Comparison of ENCODE assay signal across 11 mouse cellular contexts in genomic region chr13:94159478-94160220, GRCm38 (mm10).
DNase-seq lines count a peak whose midpoint lies in the region; ATAC-seq and TF ChIP-seq lines count a peak whose summit lies in the region.
"Had no signal": no experiment of that assay in that cellular context is flagged by ENCODE, and none has a peak within 500 bp of the region (broad histone marks: within the 10 kb centered on the region; RNA-seq: fewer than 3 reads in every experiment).

No protein-coding gene starts in this region.

- no peak overlapping the region for H3K4me3 ChIP-seq in liver, embryonic 15.5 days (replicated peaks)
- H3K4me3 ChIP-seq in liver, embryonic 12.5 days, result no peak overlapping the region
- no peak overlapping the region for H3K4me3 ChIP-seq in embryonic facial prominence, embryonic 15.5 days (replicated peaks)
- no peak overlapping the region for H3K4me3 ChIP-seq in kidney, embryonic 16.5 days (ENCODE audit: low read length)
- peak overlapping the region; percentile 15; the same call in 1 of the 2 replicates for H3K4me3 ChIP-seq in small intestine, adult 2 months (ENCODE audit: low read depth, low read length)
- H3K4me3 ChIP-seq: gastrocnemius, adult 2 months had no signal

- DNase-seq in gastrocnemius, postnatal 14 days, result no peak
- DNase-seq in adrenal gland, adult 2 months, result no peak
- DNase-seq: cerebellum, adult 11 months; gastrocnemius, adult 2 months; spleen, adult 18-20 months; thymus, postnatal 14 days had no signal

- H3K36me3 ChIP-seq in liver, embryonic 15.5 days (replicated peaks), result no peaks in the 10 kb centered on the region
- H3K36me3 ChIP-seq in liver, embryonic 12.5 days, result no peaks in the 10 kb centered on the region
- no peaks in the 10 kb centered on the region for H3K36me3 ChIP-seq in embryonic facial prominence, embryonic 15.5 days
- H3K36me3 ChIP-seq in kidney, embryonic 16.5 days (ENCODE audit: insufficient read depth, low read length), result 0 out of 2 replicates have a peak, but pooled peaks cover 3% of the 10 kb centered on the region
- H3K36me3 ChIP-seq in small intestine, adult 2 months (ENCODE audit: control insufficient read depth, insufficient read depth, low read length), result no peaks in the 10 kb centered on the region

- H3K4me1 ChIP-seq in liver, embryonic 15.5 days (replicated peaks), result peaks cover 7% of the 10 kb centered on the region; the same call in 1 of the 2 replicates
- H3K4me1 ChIP-seq in liver, embryonic 12.5 days, result peaks cover 15% of the 10 kb centered on the region; the same call in 1 of the 2 replicates
- peaks cover 25% of the 10 kb centered on the region for H3K4me1 ChIP-seq in embryonic facial prominence, embryonic 15.5 days
- peaks cover 30% of the 10 kb centered on the region for H3K4me1 ChIP-seq in kidney, embryonic 16.5 days (ENCODE audit: insufficient read depth, low read length)
- peaks cover 33% of the 10 kb centered on the region for H3K4me1 ChIP-seq in small intestine, adult 2 months (ENCODE audit: control insufficient read depth, insufficient read depth, insufficient read length, low read length)

- H3K27me3 ChIP-seq in liver, embryonic 15.5 days, result no peaks in the 10 kb centered on the region
- H3K27me3 ChIP-seq in liver, embryonic 12.5 days (replicated peaks), result no peaks in the 10 kb centered on the region
- no peaks in the 10 kb centered on the region for H3K27me3 ChIP-seq in embryonic facial prominence, embryonic 15.5 days
- H3K27me3 ChIP-seq in kidney, embryonic 16.5 days (ENCODE audit: insufficient read depth, low read length), result no peaks in the 10 kb centered on the region
- H3K27me3 ChIP-seq in small intestine, adult 2 months (ENCODE audit: control insufficient read depth, insufficient read depth, low read length), result no peaks in the 10 kb centered on the region

- H3K9ac ChIP-seq in liver, embryonic 15.5 days, result no peak overlapping the region
- H3K9ac ChIP-seq in liver, embryonic 12.5 days, result no peak overlapping the region
- no peak overlapping the region for H3K9ac ChIP-seq in embryonic facial prominence, embryonic 15.5 days
- H3K9ac ChIP-seq in kidney, embryonic 16.5 days (replicated peaks; ENCODE audit: low read length), result no peak overlapping the region

- TF ChIP-seq CTCF in small intestine, adult 2 months (IDR thresholded peaks at IDR 0.05; ENCODE audit: extremely low read depth, insufficient read length, insufficient replicate concordance, low read depth, low read length), result no peak

- H3K27ac ChIP-seq in liver, embryonic 15.5 days (replicated peaks), result no peak overlapping the region
- no peak overlapping the region for H3K27ac ChIP-seq in liver, embryonic 12.5 days
- H3K27ac ChIP-seq in embryonic facial prominence, embryonic 15.5 days (replicated peaks), result peak overlapping the region; percentile 83
- H3K27ac ChIP-seq in kidney, embryonic 16.5 days (ENCODE audit: low read length), result peak overlapping the region; percentile 78
- peak overlapping the region; percentile 96 for H3K27ac ChIP-seq in small intestine, adult 2 months (ENCODE audit: insufficient read depth, low read depth, low read length)

- intact Hi-C loops in gastrocnemius, postnatal 14 days (cut with DNase I; ENCODE audit: low total_unique reads), result loop anchor here (5.0 kb wide), 1 partner anchor 1547 kb away; the partner anchor contains the start of gene Serinc5

- TF ChIP-seq POLR2A in small intestine, adult 2 months (IDR thresholded peaks at IDR 0.05; ENCODE audit: low read depth, low read length), result no peak

- 0 out of 2 replicates have a peak, but pooled peaks have one; percentile 7 for ATAC-seq in liver, embryonic 15.5 days (ENCODE audit: insufficient read depth)
- no peak for ATAC-seq in liver, embryonic 12.5 days
- no peak for ATAC-seq in embryonic facial prominence, embryonic 15.5 days (ENCODE audit: insufficient number of reproducible peaks, low FRiP score, low TSS enrichment, low read depth)
- ATAC-seq in kidney, embryonic 16.5 days (ENCODE audit: low FRiP score, low TSS enrichment), result 0 out of 2 replicates have a peak, but pooled peaks have one; percentile 27

- no peak overlapping the region for H3K4me2 ChIP-seq in liver, embryonic 15.5 days
- no peak overlapping the region for H3K4me2 ChIP-seq in liver, embryonic 12.5 days
- H3K4me2 ChIP-seq in embryonic facial prominence, embryonic 15.5 days (replicated peaks), result no peak overlapping the region
- no peak overlapping the region for H3K4me2 ChIP-seq in kidney, embryonic 16.5 days (replicated peaks; ENCODE audit: low read depth, low read length)

- WGBS in liver, embryonic 15.5 days (ENCODE audit: insufficient replicate concordance), result 52% methylated on average over 7 of the region's 7 CpGs
- WGBS in liver, embryonic 12.5 days (ENCODE audit: insufficient replicate concordance), result 60% methylated on average over 7 of the region's 7 CpGs
- WGBS in embryonic facial prominence, embryonic 15.5 days, result 65% methylated on average over 7 of the region's 7 CpGs
- 72% methylated on average over 7 of the region's 7 CpGs for WGBS in kidney, embryonic 16.5 days
- WGBS in small intestine, adult 2 months, result 31% methylated on average over 7 of the region's 7 CpGs

- H3K9me3 ChIP-seq in liver, embryonic 15.5 days (replicated peaks), result no peaks in the 10 kb centered on the region
- H3K9me3 ChIP-seq in liver, embryonic 12.5 days (replicated peaks), result no peaks in the 10 kb centered on the region
- H3K9me3 ChIP-seq in embryonic facial prominence, embryonic 15.5 days (replicated peaks), result no peaks in the 10 kb centered on the region
- peaks cover 2% of the 10 kb centered on the region; the same call in 1 of the 2 replicates for H3K9me3 ChIP-seq in kidney, embryonic 16.5 days (ENCODE audit: low read length)

Comparison
In these comparisons a context has a peak if more than half of its experiments do, and no peak if none do; other contexts are left out.
1. ATAC-seq: peak in liver, embryonic 15.5 days (single experiment) and kidney, embryonic 16.5 days (single experiment); none in liver, embryonic 12.5 days (single experiment) and embryonic facial prominence, embryonic 15.5 days (single experiment).
2. H3K27ac ChIP-seq: peak in embryonic facial prominence, embryonic 15.5 days (single experiment), kidney, embryonic 16.5 days (single experiment) and small intestine, adult 2 months (single experiment); none in liver, embryonic 15.5 days (single experiment) and liver, embryonic 12.5 days (single experiment).